Mouse (Mus musculus) kidney, embryonic 15.5 days (tissue): Measurements from ENCODE around the gene Pik3ap1. TPM values are rescaled to one million over a fixed set of nuclear protein-coding genes. Genes with fewer than 3 reads are reported as not detected.

ENCODE experiments used
- ATAC-seq: fragments of 200-750 bp; cut with Nextera tagmentation; replicated peaks from 2 replicates; pipeline ENCODE4 v1.8.0; 2017; ENCODE audit warnings: moderate TSS enrichment; ENCODE audit not compliant: low FRiP score
- H3K27ac ChIP-seq: fragments of 300-500 bp; sonication (generic); 2 replicates; pipeline ENCODE4 v1.5.1; 2015; ENCODE audit warnings: mild to moderate bottlenecking, inconsistent platforms
- H3K27me3 ChIP-seq: fragments of 300-500 bp; sonication (generic); 2 replicates; pipeline ENCODE4 v1.6.1; 2015; ENCODE audit warnings: inconsistent platforms
- H3K36me3 ChIP-seq: fragments of 300-500 bp; sonication (generic); 2 replicates; pipeline ENCODE4 v1.6.1; 2015; ENCODE audit warnings: inconsistent platforms
- H3K4me1 ChIP-seq: fragments of 300-500 bp; sonication (generic); 2 replicates; pipeline ENCODE4 v1.6.1; 2015; ENCODE audit warnings: inconsistent platforms
- H3K4me2 ChIP-seq: fragments of 300-500 bp; sonication (generic); 2 replicates; pipeline ENCODE4 v1.6.1; 2015; ENCODE audit warnings: moderate library complexity, mild to moderate bottlenecking, inconsistent platforms
- H3K4me3 ChIP-seq: fragments of 300-500 bp; sonication (generic); replicated peaks from 2 replicates; pipeline ENCODE4 v1.5.1; 2015; ENCODE audit warnings: mild to moderate bottlenecking, inconsistent platforms
- H3K9ac ChIP-seq: fragments of 300-500 bp; sonication (generic); 2 replicates; pipeline ENCODE4 v1.6.1; 2015; ENCODE audit warnings: mild to moderate bottlenecking, inconsistent platforms
- H3K9me3 ChIP-seq: fragments of 300-500 bp; sonication (generic); replicated peaks from 2 replicates; pipeline ENCODE4 v1.6.1; 2016; ENCODE audit warnings: inconsistent platforms
- WGBS: fragments of 180-500 bp; shearing (Covaris S2); methylation state at CpG from one replicate; pipeline ENCODE4 v1.1.7; 2015; ENCODE audit warnings: mixed read lengths; 5-methylcytosine and 5-hydroxymethylcytosine counted together
- polyA plus RNA-seq: library from polyadenylated mRNA; unstranded; fragments of >200 nt; fragmentation: Nextera tagmentation; extraction: Ambion mirVana; gene quantifications from 2 replicates; pipeline ENCODE4 v1.2.1, GENCODE M21; 2015

The Pik3ap1 gene
- polyA plus RNA-seq, 1 experiment from 2014 or later: 2.2 TPM

DNA sequence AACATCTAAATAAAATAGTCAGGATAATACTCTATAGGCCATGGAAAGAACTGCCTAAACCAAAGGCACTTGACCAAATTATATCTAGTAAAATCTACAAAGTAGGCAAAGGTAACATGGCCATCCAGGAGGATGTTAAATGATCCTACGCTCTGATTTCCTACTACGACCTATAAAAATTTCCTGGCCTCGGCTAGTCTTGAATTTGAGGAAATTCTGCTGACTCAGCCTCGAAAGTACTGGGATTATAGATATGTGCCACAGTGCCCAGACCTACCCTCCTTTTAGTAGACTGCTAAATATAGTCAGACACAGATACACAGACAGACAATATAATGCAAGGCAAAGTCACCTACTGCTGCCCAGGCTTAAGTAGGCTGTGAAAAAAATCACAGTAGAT, 151.2 kb downstream of the Pik3ap1 start:
- Histone ChIP-seq H3K36me3 (peaks cover 87% of the 10 kb centered on the region), H3K27me3 (no peaks in the 10 kb centered on the region), H3K4me3 (no peak overlapping the region), H3K4me1 (no peaks in the 10 kb centered on the region), H3K9ac (no peak overlapping the region), H3K27ac (no peak overlapping the region), H3K9me3 (no peaks in the 10 kb centered on the region), H3K4me2 (no peak overlapping the region)
- WGBS: 92% methylated on average over 4 of the region's 4 CpGs
- ATAC-seq: no peak

Other genes starting within 250 kb of the Pik3ap1 start
- gene Tll2, start 178.3 kb downstream of the Pik3ap1 start, polyA plus RNA-seq: 0.03 and 0.10 TPM in 2 replicates
- 137 and 149 TPM in 2 replicates for gene Tm9sf3, start 121.1 kb downstream of the Pik3ap1 start, polyA plus RNA-seq
- 16.3 and 17.0 TPM in 2 replicates for gene Lcor, start 97.5 kb upstream of the Pik3ap1 start, polyA plus RNA-seq
- gene Gm340, start 197.3 kb upstream of the Pik3ap1 start, polyA plus RNA-seq: 1.9 and 2.8 TPM in 2 replicates